Mouse (Mus musculus): ENCODE data around the gene Cldn2. TPM values are rescaled to one million over a fixed set of nuclear protein-coding genes. Genes with fewer than 3 reads are reported as not detected.
A peak's percentile ranks its signal among the peaks of the same experiment; 100 is the strongest.

The Cldn2 gene
- polyA plus RNA-seq, 1 experiment = 0.20 TPM

DNA sequence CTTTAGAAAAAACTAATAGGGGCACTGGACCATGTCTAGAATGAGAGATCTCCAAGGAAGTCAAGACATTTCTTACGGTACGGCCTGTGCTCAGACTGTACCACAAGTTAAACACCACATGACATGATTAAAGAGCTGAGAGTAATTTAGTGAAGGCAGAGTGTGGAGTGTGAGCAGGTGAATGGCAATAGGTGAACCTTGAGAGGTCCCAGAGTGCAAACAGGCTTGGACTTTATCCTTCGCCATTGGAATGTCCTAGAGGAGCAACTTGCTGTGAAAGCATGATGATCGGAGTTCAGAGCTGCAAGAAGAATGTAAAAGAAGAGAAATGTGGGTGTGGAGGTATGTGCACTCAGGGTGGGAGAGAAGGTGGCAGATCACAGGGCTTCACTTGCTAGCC, 5.3 kb downstream of the Cldn2 start:
- DNase-seq (ENCODE audit: extremely low spot score in 1 of 2, low spot score in 1 of 2) = no peak

DNA sequence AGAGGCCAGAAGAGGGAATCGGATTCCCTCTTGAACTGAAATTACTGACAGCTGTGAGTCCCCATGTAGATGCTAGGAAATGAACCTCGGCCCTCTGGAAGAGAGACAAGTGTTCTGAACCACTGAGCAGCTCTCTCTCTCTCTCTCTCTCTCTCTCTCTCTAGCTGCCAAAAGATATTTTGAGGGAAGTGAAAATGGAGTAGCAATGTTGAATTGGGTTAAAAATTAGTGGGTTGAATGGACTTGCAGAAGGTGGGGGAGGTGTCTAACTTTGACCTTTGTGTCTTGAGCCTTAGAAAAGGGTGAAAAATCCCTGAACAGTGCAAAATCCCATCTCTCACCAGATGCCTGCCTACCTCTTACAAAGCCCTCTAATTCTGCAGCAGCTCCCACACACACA, 6.8 kb downstream of the Cldn2 start:
- no peak for DNase-seq (ENCODE audit: extremely low spot score in 1 of 2, low spot score in 1 of 2)

DNA sequence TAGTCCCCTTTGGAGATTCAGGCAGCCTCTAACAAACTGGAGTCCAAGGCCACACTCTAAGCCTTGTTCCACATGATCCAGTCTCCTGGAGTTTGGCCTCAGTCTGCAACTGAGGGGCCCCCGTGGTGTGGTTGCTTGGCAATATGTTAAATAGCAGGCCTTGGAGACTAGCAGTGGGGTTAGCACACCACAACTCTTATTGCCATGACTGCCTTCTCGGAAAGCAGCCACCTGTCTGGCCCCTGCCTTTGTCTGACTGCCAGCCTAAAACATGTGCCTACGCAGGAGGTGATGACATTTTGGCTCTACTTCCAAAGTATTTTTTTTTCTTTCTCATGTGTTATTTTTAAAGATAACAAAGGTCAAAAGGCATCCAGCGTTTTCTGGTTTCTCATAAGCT, 7.5 kb downstream of the Cldn2 start:
- peak in 1 of 2 experiments; percentile 15 for DNase-seq (ENCODE audit: extremely low spot score in 1 of 2, low spot score in 1 of 2)

DNA sequence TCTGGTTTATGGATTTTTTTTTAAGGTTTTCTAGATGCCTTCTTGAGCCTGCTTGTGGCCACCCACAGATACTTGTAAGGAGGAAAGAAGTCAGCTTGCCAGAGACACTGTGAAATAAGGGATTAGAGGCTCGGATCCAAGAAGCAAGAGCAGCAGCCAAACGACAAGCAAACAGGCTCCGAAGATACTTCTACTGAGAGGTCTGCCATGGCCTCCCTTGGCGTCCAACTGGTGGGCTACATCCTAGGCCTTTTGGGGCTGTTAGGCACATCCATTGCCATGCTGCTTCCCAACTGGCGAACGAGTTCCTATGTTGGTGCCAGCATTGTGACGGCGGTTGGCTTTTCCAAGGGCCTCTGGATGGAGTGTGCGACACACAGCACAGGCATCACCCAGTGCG, 7.9 kb downstream of the Cldn2 start:
- peak in 1 of 2 experiments; percentile 21 for DNase-seq (ENCODE audit: extremely low spot score in 1 of 2, low spot score in 1 of 2)

DNA sequence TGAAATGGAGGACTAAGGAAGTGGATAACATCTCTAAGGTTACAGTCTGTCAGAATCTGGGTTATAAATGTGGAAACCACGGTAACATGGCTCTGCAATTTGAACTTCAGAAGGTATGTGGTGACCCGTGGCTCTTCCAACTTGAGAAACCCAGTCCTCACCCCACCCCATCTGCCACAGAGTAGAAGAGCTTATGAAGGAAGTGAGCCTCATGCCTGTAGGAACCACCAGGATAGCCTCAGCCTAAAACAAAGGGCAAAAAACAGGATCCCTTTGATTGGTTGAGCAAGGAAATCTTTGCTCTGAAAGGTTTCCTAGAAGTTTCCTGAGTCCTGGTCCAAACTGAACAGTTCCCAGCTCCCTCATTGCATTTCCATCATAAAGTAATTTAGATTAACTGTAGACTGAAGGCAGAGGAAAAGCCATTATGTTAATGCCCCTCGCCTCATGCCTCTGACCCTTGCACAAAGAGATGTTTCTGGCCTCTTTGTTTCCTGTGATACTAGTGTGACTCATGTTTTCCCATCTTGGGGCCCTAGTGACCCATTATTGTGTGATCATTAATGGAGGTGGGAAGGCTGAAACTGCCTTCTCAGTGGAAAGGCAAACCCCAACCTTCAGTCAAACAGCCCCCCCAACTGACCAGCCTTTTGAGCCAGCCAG, 12.1 kb downstream of the Cldn2 start:
- DNase-seq (ENCODE audit: extremely low spot score in 1 of 2, low spot score in 1 of 2) = no peak

DNA sequence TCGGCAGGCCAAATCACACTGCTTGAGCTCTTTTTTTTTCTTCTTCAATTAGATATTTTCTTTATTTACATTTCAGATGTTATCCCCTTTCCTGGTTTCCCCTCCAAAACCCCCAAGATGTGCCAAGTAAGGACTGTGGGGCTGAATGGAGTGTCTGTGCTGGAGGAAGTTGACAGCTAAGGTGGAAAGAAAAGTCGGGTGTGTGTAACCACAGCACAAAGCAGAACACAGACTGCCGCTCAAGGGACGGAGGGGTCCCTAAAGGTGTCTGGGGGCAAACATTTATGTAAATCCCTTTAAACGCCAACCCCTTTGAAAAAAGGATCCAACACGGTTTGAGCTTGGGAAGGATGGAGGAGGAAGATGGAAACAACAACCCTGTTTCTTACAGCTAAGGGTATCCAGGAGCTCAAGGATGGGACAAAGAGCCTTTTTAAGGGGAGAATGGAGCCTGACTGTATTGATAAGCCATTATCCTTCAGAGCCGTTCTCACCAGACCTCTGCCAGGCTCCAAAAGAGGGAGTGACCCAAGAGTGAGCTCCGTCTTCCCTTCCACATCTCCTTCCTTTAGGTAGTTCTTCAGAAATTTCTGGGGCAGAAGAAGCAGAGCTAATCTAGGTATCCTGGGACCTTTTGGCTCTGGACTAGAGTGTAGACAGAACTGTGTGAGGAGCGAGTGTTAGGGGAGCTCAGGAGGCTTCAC, 12.8 kb downstream of the Cldn2 start:
- no peak for DNase-seq (ENCODE audit: extremely low spot score in 1 of 2, low spot score in 1 of 2)

DNA sequence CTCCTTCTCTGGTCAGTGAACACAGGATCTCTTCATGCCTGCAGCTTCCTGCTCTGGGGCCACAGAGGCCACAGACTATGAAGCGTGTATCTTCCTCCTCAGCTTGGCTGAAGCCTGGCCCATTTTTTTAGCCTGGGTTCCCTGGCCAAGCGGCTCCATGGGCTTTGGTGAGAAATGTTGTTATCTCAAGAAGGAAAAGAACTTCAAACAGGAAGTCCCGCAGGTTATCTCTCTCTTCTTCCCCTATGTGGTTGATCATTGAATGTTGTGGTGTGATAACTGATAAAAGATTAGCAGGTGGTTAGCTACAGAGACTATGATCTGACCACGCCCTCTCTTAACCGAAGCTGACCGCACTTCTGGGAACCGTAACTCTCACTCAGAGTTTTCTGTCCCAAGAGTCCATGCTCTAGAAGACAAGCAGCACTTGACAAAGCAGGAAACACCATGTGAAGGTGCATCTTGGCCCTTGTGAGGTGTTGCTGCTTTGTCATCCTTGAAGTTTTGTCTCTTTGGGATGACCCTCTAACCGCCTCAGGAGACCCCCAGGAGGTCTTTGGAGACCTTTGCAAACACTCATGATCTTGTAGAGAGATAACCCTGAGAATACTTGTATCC, 13.5 kb downstream of the Cldn2 start:
- DNase-seq (ENCODE audit: extremely low spot score in 1 of 2, low spot score in 1 of 2) = no peak

DNA sequence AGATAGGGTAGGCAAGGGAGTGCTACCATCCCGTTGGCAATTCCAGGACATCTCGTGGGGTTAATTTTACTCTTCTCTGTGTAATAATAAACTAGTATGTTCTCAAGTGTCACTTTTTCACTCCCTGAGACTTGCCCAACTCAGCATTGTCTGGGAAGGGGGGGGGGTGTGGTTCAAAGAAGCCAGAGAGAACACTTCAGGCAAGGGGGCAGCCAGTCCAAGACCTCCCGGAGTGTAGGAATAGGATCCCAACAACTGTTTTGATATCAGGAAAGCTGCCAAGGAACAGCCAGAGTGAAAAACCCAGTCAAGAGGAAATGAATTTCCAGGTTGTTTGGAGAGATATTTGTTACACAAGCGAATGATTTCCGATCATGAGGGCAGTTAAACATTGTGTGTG, 14.6 kb downstream of the Cldn2 start:
- no peak for DNase-seq (ENCODE audit: extremely low spot score in 1 of 2, low spot score in 1 of 2)

DNA sequence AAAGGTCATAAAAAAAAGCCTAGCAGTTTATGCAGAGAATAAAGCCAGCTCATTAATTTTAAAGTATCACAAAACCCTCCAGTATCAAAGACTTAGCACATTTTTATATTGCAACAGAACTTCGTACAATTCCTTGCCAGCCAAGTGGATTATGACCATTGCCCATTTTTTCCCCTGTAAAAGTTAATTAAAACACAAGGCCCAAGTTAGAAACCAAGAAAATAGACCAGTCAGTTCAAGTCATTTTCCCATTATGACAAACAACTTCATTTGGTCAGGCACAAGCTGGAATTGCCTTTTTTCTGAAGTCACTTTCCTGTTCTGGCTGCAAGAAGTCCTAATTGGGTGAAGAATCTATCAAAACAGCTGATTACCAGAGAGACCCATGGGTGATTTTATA, 24.8 kb downstream of the Cldn2 start:
- no peak for DNase-seq (ENCODE audit: extremely low spot score in 1 of 2, low spot score in 1 of 2)

DNA sequence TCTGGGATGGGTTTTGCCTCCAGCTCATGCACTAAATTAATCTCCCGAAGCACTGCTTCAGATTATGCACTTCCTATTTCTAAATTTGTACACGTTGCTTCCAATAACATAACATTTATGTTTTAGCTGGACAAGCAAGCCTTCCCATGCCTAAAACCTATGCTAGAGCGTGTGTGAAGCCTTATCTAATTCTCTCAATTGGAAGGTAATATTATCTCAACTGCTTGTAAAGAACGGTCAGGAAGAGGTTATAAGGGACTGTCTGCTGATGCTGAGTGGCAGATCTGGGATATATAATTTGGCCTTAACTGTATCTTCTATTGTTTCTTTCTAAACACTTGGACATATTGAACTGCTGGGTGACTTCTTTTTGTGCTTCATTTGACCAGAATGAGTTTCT, 26.3 kb downstream of the Cldn2 start:
- no peak for DNase-seq (ENCODE audit: extremely low spot score in 1 of 2, low spot score in 1 of 2)

DNA sequence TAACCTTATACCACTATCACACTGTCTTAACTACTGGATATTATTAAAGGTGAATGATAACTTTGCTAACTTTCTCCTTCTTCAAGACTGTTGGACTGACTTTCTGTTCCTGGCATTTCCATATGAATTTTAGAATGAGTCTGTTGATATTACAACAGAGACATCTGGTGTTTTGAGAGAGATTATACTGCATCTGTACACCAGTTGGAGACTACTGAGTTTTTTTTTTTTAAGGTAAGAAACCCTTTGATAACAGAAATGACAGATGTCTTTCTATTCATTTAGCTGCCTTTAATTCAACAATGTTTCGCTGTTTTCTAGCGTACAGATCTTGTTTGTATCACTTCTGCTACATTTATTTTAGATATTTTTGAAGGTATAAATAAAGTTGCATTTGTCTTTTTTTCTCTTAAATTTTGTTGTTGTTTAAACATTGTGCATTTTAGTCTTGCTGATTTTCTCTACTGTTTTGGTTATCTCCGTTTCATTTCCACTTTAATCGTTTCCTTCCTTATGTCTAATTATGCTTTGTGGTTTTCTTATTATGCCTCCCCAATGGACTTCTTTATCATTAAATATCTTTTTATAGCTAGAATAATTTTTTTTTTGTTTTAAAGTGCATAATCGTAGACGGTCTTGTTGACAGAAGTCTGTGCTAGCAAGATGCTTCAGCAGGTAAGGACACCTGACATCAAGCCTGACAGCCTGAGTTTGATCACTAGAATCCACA, 27.9 kb downstream of the Cldn2 start:
- no peak for DNase-seq (ENCODE audit: extremely low spot score in 1 of 2, low spot score in 1 of 2)

DNA sequence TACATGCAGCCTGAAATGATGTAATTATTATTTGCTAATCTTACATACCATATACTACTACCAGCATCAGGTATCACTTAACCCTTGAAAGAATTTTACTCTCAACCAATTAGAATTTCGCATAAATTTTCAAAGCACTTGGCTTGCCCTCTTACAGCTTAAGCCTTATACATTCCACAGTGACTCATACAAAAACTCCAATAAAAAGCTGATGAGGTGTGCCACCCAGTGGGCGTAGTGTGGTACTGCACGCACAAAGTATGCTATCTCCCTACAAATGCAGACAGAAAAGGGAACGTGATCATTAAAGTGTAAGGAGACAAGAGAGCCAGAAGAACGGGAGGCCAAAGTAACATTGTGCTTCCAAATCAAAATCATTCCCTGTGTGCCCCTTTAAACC, 31.8 kb downstream of the Cldn2 start:
- peak in 1 of 2 experiments; percentile 55 for DNase-seq (ENCODE audit: extremely low spot score in 1 of 2, low spot score in 1 of 2)

DNA sequence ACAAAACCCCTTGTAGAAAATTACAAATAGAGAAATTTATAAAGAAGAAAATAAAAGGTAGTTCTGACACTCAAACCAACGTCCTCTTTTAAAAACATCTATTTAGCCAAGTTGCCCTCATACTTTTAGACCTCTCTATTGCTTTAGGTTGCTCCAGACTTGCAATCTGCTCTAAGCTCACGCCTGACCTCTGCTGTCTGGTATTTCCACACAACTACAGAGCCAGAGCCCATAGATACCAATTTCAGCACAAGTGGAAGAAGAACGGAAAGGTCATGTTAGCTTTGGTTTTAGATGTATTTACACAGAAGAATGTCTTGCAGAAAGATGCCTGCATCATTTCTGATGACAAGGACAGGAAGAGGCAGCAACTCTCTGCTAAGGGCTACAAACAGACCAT, 38.4 kb downstream of the Cldn2 start:
- DNase-seq (ENCODE audit: extremely low spot score in 1 of 2, low spot score in 1 of 2) = peak in 1 of 2 experiments; percentile 6

DNA sequence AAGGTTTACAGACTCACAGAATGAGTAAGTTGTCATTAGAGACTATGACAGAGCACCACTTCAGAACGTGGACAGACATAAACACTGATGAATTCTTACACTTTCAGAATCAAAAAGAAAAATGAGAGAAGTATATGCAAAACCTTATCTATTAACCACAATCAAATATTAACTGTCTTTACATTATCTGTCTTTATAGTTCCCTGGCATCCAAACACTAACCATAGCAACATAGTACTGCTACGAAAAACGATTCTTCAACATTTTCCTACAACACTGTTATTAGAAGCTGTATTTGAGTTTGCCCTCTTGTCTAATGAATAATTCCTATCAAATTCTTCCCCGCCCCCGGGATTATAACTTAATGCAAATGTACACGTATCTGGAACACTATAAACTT, 40.5 kb downstream of the Cldn2 start:
- no peak for DNase-seq (ENCODE audit: extremely low spot score in 1 of 2, low spot score in 1 of 2)

DNA sequence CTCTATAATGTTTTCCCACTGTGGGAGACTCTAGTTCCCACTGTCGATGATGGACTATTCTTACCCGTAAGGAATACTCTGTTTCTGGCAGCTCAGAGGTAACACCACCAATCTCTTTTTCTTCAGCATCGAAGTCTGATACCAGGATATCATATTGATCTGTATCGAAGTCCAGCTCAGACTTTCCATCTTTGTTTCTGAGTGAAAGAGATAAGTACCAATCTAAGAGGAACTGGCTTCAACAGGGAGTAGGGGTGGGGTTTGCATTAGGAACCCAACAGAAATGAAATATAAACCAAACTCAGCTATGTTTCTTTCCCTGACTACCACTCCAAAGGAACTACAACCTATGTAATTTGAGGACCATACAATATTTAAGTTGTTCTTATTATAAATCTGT, 54.2 kb downstream of the Cldn2 start:
- no peak for DNase-seq (ENCODE audit: extremely low spot score in 1 of 2, low spot score in 1 of 2)

DNA sequence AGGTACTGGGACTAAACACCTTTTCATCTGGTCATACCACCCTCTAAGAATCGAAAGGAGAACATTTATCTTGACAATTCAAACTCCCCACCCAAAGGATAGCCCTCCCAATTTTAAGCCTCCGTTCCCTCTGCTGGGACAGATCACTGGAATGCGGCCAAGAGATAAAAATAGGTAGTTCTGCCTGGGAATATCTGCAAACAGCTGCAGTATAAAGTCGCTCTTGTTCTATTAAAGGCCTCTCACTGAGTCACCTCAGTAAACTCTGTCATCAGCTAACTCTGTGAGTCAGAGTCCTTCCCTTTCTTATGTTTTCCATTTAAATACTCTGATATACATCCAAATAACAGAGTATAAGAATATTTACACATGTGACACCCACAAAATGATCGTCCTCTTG, 58.8 kb downstream of the Cldn2 start:
- peak in 1 of 2 experiments; percentile 39 for DNase-seq (ENCODE audit: extremely low spot score in 1 of 2, low spot score in 1 of 2)

Other genes with a start within 250 kb of the Cldn2 start
- 11.3 and 11.9 TPM in 2 replicates for gene Rnf128, start 237.5 kb upstream of the Cldn2 start, polyA plus RNA-seq (2012; rRNA removed)
- gene Tbc1d8b, start 115.8 kb upstream of the Cldn2 start, polyA plus RNA-seq (2012; rRNA removed) = 1.7 and 2.0 TPM in 2 replicates
- not detected in 2 replicates for gene Gm15013, start 86.3 kb upstream of the Cldn2 start, polyA plus RNA-seq (2012; rRNA removed)
- 0.24 and 0.46 TPM in 2 replicates for gene Ripply1, start 18.5 kb upstream of the Cldn2 start, polyA plus RNA-seq (2012; rRNA removed)
- 5.1 and 6.2 TPM in 2 replicates for gene Morc4, start 70.8 kb downstream of the Cldn2 start, polyA plus RNA-seq (2012; rRNA removed)
- 5.3 and 5.8 TPM in 2 replicates for gene Rbm41, start 197.8 kb downstream of the Cldn2 start, polyA plus RNA-seq (2012; rRNA removed)